Mouse (Mus musculus) stomach, postnatal 0 days (tissue): Measurements from ENCODE around the gene Zfhx3.

Source experiments
- CTCF ChIP-seq: IDR thresholded peaks from 2 replicates; pipeline ENCODE4 v1.5.1; 2016; ENCODE audit warnings: antibody characterized with exemption, low read depth, mild to moderate bottlenecking, moderate library complexity
- EP300 ChIP-seq: optimal IDR thresholded peaks from 2 replicates; pipeline ENCODE3; 2016; ENCODE audit warnings: antibody characterized with exemption

DNA sequence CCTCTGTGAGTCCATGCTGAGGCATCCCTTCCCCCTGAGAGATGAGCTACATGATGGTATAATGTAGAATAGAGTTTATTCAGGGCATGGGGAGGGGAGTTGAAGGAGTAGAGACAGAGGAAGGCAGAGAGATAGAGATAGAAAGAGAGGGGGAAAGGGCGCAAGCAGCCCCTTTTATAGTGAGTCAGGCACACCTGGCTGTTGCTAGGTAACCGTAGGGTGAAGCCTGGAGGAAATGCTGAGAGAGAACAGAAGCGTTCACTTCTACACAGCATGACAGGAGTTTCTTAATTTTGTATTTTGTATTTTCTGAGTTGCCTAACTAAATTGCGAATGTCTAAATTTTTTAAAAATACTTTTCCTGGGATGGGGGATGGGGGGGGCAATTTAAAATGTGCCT, 128.0 kb downstream of the Zfhx3 start:
- TF ChIP-seq CTCF (no peak), EP300 (no peak)
